Mouse (Mus musculus) midbrain, embryonic 11.5 days (tissue): Measurements from ENCODE around the gene Fgb. TPM values are rescaled to one million over a fixed set of nuclear protein-coding genes. Genes with fewer than 3 reads are reported as not detected.

ENCODE experiments used
- ATAC-seq: fragments of 200-750 bp; cut with Nextera tagmentation; 2 replicates; pipeline ENCODE4 v1.8.0; 2017; ENCODE audit warnings: moderate TSS enrichment, moderate library complexity; ENCODE audit not compliant: low FRiP score
- DNase-seq: peaks from one replicate; pipeline ENCODE4 v3.0.0; 2015; ENCODE audit warnings: low spot score; ENCODE audit errors: missing footprints
- H3K27ac ChIP-seq: fragments of 300-500 bp; sonication (generic); 2 replicates; pipeline ENCODE4 v1.5.1; 2014; ENCODE audit warnings: low read depth, low read length
- H3K27me3 ChIP-seq: fragments of 300-500 bp; sonication (generic); 2 replicates; pipeline ENCODE4 v1.6.1; 2014; ENCODE audit warnings: mild to moderate bottlenecking, low read length, moderate library complexity, mixed read lengths; ENCODE audit not compliant: control insufficient read depth, insufficient read depth
- H3K36me3 ChIP-seq: fragments of 300-500 bp; sonication (generic); 2 replicates; pipeline ENCODE4 v1.6.1; 2014; ENCODE audit warnings: mild to moderate bottlenecking, low read length, moderate library complexity, mixed read lengths; ENCODE audit not compliant: control insufficient read depth, insufficient read depth
- H3K4me1 ChIP-seq: fragments of 300-500 bp; sonication (generic); 2 replicates; pipeline ENCODE4 v1.6.1; 2014; ENCODE audit warnings: low read length; ENCODE audit not compliant: control insufficient read depth, insufficient read depth
- H3K4me2 ChIP-seq: fragments of 300-500 bp; sonication (generic); 2 replicates; pipeline ENCODE4 v1.6.1; 2014; ENCODE audit warnings: mild to moderate bottlenecking, moderate library complexity
- H3K4me3 ChIP-seq: fragments of 300-500 bp; sonication (generic); 2 replicates; pipeline ENCODE4 v1.5.1; 2014; ENCODE audit warnings: low read depth, low read length
- H3K9ac ChIP-seq: fragments of 300-500 bp; sonication (generic); 2 replicates; pipeline ENCODE4 v1.6.1; 2014; ENCODE audit warnings: low read length
- H3K9me3 ChIP-seq: fragments of 300-500 bp; sonication (generic); 2 replicates; pipeline ENCODE4 v1.6.1; 2016; ENCODE audit warnings: low read length; ENCODE audit not compliant: control insufficient read depth
- WGBS: fragments of 180-500 bp; shearing (Covaris S2); extraction: QIAGEN DNeasy Blood & Tissue Kit; methylation state at CpG from one replicate; pipeline ENCODE4 v1.1.7; 2014; 5-methylcytosine and 5-hydroxymethylcytosine counted together
- polyA plus RNA-seq: library from polyadenylated mRNA; unstranded; fragments of >200 nt; fragmentation: Nextera tagmentation; extraction: Ambion mirVana; gene quantifications from 2 replicates; pipeline ENCODE4 v1.2.1, GENCODE M21; 2014

The Fgb gene
- polyA plus RNA-seq, 1 experiment from 2014 or later, result not detected

DNA sequence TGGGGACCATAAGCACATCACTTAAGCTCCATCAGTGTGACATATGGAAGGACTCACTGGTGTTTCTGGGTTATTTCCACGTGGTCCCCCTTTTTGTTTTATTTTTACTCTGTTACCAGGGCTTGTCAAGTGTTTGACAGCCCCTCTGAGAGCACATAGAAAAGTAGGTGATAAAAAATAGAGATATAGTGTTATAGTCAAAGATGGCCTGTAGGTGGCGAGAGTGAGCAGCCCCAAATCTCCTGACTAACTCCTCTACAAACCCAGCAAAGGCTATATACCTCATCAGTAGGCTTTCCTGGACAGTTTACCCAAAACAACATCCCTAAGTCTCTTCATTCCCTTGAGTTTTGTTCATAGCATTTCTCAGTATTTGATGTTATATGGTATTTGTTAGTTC is 47.5 kb downstream of the Fgb start:
- no peaks in the 10 kb centered on the region for H3K27me3 ChIP-seq
- 2% methylated on average over 2 of the region's 2 CpGs for WGBS

DNA sequence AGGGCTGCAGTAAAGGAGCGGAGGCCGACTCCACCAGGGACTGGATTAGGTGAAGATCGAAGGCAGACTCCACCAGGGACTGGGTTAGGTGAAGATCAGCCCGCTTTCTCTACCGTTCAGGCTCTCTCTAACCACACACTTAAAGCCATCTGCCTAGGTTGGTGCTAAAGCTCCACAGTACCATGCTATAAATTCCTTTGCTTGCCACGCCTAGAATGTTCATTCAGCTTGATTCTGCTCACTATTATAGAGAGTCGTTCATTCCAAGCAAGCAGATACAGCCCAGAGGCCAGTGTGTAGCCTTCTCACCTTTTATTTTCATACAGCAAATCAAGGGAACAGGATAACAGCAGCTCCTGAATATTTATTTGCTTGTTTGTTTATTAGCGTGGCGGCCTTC is 49.7 kb downstream of the Fgb start:
- H3K27ac ChIP-seq, result no peak overlapping the region
- 83% methylated on average over 9 of the region's 9 CpGs for WGBS
- H3K36me3 ChIP-seq, result no peaks in the 10 kb centered on the region
- no peaks in the 10 kb centered on the region for H3K27me3 ChIP-seq
- H3K4me3 ChIP-seq, result no peak overlapping the region
- no peak overlapping the region for H3K9ac ChIP-seq
- H3K9me3 ChIP-seq, result no peaks in the 10 kb centered on the region
- H3K4me1 ChIP-seq, result peaks cover 5% of the 10 kb centered on the region; the same call in 1 of the 2 replicates
- H3K4me2 ChIP-seq, result no peak overlapping the region
- ATAC-seq, result no peak
- DNase-seq, result peak; percentile 77

More for the DNA sequence above, 47.5 kb downstream of the Fgb start:
- Histone ChIP-seq H3K27ac (no peak overlapping the region), H3K4me1 (no peaks in the 10 kb centered on the region), H3K4me3 (no peak overlapping the region), H3K4me2 (no peak overlapping the region), H3K36me3 (no peaks in the 10 kb centered on the region), H3K9me3 (no peaks in the 10 kb centered on the region), H3K9ac (no peak overlapping the region)
- peak; percentile 90 for DNase-seq
- ATAC-seq, result no peak

DNA sequence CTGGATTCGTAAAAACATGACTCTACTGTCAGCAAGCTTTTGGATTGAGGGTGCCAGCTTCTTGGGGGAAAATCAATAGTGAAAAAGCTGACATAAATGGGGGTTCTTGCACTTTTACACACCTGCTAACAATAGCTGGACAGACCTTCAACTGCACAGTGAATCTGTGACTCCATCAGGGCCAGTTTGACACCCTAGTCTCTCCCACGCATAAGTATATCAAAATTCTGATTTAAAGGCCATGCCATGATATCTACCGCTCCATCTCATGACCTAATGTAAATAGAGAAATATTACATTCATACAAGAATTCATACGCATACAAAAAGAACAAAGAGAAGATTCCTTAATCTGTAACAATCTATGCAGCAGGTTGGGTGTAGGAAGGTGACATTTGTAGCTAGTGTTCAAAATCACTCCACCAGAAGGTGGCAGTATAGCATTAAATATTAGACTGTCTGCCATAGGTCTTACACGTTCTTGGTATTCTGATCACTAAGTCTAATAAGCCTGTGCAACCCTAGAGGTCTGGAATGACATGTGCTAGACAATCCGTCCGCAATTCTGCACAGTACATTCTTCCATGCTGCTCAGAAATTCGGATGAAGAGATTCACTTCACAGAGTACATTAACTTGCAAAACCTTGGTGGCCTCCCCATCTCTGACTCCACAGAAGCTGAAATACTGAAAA is 50.7 kb downstream of the Fgb start:
- no peaks in the 10 kb centered on the region for H3K27me3 ChIP-seq
- DNase-seq, result peak; percentile 96
- no peak overlapping the region for H3K9ac ChIP-seq
- no peak overlapping the region for H3K4me3 ChIP-seq
- H3K4me1 ChIP-seq, result peaks cover 6% of the 10 kb centered on the region; the same call in 1 of the 2 replicates
- H3K9me3 ChIP-seq, result no peaks in the 10 kb centered on the region
- 32% methylated on average over 8 of the region's 8 CpGs for WGBS
- no peak overlapping the region for H3K4me2 ChIP-seq
- H3K36me3 ChIP-seq, result no peaks in the 10 kb centered on the region
- peak; percentile 86 for ATAC-seq
- H3K27ac ChIP-seq, result no peak overlapping the region

DNA sequence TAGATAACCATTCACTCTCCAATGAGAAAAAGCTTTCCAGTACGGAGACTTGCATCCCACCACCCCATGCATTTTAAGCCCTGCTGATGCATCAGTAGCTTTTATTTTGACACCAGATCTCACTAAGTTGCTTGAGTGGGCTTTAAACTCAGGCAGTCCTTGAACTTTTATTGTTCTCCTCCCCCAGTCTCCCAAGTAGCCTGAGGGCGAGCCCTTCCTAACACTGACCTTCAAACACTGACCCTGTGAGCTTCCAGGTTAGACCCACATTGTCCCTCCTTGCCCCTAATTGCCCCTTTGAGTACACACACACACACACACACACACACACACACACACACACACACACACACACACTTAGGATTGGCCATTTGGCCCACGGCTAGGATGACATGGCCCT is 53.0 kb downstream of the Fgb start:
- WGBS, result 79% methylated on average over 3 of the region's 3 CpGs
- DNase-seq (no peak), ATAC-seq (no peak)
- no peak overlapping the region for H3K27ac ChIP-seq
- no peak overlapping the region for H3K4me2 ChIP-seq
- no peaks in the 10 kb centered on the region for H3K36me3 ChIP-seq
- no peaks in the 10 kb centered on the region for H3K27me3 ChIP-seq
- no peaks in the 10 kb centered on the region for H3K9me3 ChIP-seq
- no peak overlapping the region for H3K9ac ChIP-seq
- no peak overlapping the region for H3K4me3 ChIP-seq
- peaks cover 6% of the 10 kb centered on the region; the same call in 1 of the 2 replicates for H3K4me1 ChIP-seq

DNA sequence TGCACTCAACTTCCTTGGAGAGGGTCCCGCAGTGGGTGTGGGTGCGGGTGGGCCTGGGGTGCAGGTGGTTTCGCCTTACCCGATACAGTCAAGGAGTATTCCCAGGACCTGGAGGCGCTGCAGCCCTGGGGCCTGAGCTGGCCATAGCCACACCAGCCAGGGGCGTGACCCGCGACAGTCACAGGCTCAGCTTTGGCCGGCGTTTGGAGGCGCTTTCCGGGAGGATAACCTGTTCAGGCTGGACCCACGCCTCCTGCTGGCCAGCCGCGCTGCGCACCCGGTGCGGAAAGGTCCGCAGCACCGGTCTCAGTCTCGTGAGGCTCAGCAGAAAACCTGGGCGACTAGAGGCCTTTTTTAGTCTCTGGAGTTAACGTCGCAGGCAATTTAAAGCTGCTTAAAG is 54.3 kb downstream of the Fgb start:
- peak; percentile 93 for DNase-seq

DNA sequence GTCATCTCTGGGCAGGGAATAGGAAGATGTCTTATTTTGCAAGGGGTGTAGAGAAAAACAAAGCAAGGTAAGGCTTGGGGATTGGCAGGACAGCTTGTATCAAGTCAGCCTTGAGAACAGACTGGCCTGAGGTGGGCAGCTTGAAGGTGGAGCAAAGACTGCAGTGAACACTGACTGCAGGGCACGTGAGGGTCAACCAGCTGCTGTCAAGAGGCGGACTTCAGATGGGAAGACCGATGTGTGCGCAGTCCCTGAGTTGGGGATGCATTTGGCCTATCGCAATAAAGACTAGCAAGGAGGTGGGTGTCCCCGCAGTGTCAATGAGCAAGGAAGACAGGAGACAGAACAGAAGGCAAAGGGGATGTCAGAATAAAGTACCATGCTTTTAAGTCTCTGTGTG is 56.7 kb downstream of the Fgb start:
- WGBS, result 89% methylated on average over 6 of the region's 6 CpGs
- H3K9me3 ChIP-seq, result no peaks in the 10 kb centered on the region
- DNase-seq (peak; percentile 37), ATAC-seq (no peak)
- H3K4me2 ChIP-seq, result no peak overlapping the region
- H3K4me1 ChIP-seq, result peaks cover 6% of the 10 kb centered on the region; the same call in 1 of the 2 replicates
- H3K27ac ChIP-seq, result no peak overlapping the region
- H3K36me3 ChIP-seq, result no peaks in the 10 kb centered on the region
- no peak overlapping the region for H3K4me3 ChIP-seq
- no peak overlapping the region for H3K9ac ChIP-seq
- H3K27me3 ChIP-seq, result no peaks in the 10 kb centered on the region

More for the DNA sequence above, 54.3 kb downstream of the Fgb start:
- Histone ChIP-seq H3K4me2 (peak overlapping the region; percentile 44), H3K4me3 (no peak overlapping the region), H3K27me3 (no peaks in the 10 kb centered on the region), H3K9ac (no peak overlapping the region), H3K36me3 (no peaks in the 10 kb centered on the region), H3K9me3 (no peaks in the 10 kb centered on the region), H3K4me1 (peaks cover 6% of the 10 kb centered on the region; the same call in 1 of the 2 replicates), H3K27ac (no peak overlapping the region)
- 1% methylated on average over 24 of the region's 24 CpGs for WGBS
- peak; percentile 80 for ATAC-seq

DNA sequence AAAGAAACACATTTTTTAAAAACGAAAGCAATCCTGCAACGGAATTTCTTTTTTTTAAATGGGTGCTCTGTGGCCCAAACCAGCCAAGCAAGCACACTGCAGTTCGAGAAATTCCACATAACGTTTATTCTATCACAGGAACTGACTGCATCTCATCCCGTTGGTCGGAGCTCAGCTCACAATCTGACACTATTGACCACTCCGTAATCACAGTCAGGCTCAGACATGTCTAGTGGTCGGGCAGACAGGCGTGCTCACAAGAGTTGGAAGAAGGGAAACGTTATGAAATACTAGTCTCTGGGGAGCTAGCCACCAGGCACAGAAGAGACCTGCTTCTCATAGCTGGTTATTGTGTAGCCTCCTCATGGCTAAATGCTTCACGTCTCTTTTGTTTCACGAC is 57.7 kb downstream of the Fgb start:
- Histone ChIP-seq H3K9ac (no peak overlapping the region), H3K4me1 (peaks cover 6% of the 10 kb centered on the region; the same call in 1 of the 2 replicates), H3K4me2 (no peak overlapping the region), H3K36me3 (no peaks in the 10 kb centered on the region), H3K27ac (no peak overlapping the region), H3K9me3 (no peaks in the 10 kb centered on the region), H3K4me3 (no peak overlapping the region), H3K27me3 (no peaks in the 10 kb centered on the region)
- DNase-seq, result no peak
- no peak for ATAC-seq
- 89% methylated on average over 12 of the region's 12 CpGs for WGBS

Other genes with a start within 250 kb of the Fgb start
- gene Rbm46, start 173.4 kb downstream of the Fgb start, polyA plus RNA-seq, result 4.5 and 6.0 TPM in 2 replicates
- 0.05 and 0.07 TPM in 2 replicates for gene Lrat, start 145.9 kb downstream of the Fgb start, polyA plus RNA-seq
- gene Fgg, start 42.1 kb downstream of the Fgb start, polyA plus RNA-seq, result not detected in 2 replicates
- gene Fga, start 23.8 kb downstream of the Fgb start, polyA plus RNA-seq, result not detected in 2 replicates
- 142 and 144 TPM in 2 replicates for gene Plrg1, start 5.7 kb upstream of the Fgb start, polyA plus RNA-seq
- gene Dchs2, start 78.1 kb upstream of the Fgb start, polyA plus RNA-seq, result 0.19 and 0.46 TPM in 2 replicates